Mouse (Mus musculus) heart, adult 2 months (tissue): ENCODE measurements at regions not wholly inside any gene's neighbourhood (a gene's known extent, or its start where the extent isn't known, plus 50 kb on each side); places are given as distances from the start of the nearest gene placed in this dataset.

ENCODE experiments used
- CTCF ChIP-seq: fragments of 200-600 bp; IDR thresholded peaks from 2 replicates; pipeline ENCODE4 v1.8.1; 2022; ENCODE audit warnings: antibody characterized with exemption, mild to moderate bottlenecking, moderate library complexity
- EP300 ChIP-seq: fragments of 200-500 bp; IDR thresholded peaks from 2 replicates; pipeline ENCODE4 v1.6.1; 2011; ENCODE audit warnings: low read depth, low read length, control low read depth; ENCODE audit not compliant: insufficient read depth
- POLR2A ChIP-seq: fragments of 200-500 bp; IDR thresholded peaks from 2 replicates; pipeline ENCODE4 v1.6.1; 2011; ENCODE audit warnings: mild to moderate bottlenecking, low read depth, low read length, control low read depth; ENCODE audit not compliant: insufficient read depth

DNA sequence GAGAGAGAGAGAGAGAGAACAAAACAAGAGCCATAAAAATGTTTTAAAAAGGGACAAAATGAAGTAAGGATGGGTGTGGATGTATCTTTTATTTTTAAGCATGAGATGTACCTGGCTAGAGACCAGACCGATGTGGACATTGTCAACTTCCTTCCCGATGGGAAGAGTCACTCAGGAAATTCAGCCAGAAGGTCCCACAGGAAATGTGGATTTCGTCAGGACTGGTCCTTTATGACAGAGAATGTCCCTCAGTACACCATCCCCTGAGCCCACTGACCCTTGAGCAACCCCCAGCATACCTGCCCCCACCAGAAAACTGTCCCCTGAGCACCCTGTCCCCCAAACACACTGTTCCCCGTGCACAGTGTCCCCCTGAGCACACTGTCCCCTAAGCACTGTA lies 317.2 kb upstream of the Maf start:
- no peak for TF ChIP-seq CTCF
- TF ChIP-seq EP300 = no peak
- TF ChIP-seq POLR2A = no peak
